Mouse (Mus musculus) adrenal gland, postnatal 10 days (tissue): ENCODE results near the gene Rnf213. TPM values are rescaled to one million over a fixed set of nuclear protein-coding genes. Genes with fewer than 3 reads are reported as not detected.

ENCODE experiments used
- DNase-seq: peaks from one replicate; pipeline ENCODE4 v3.0.0; 2021; ENCODE audit warnings: mixed read lengths
- total RNA-seq, 2 experiments: library from RNA; stranded (reverse); gene quantifications; 2 replicates each; pipeline ENCODE4 v1.2.3; 2021

Rnf213 gene
- total RNA-seq, 2 experiments from 2014 or later = 19.7 to 29.9 TPM

DNA sequence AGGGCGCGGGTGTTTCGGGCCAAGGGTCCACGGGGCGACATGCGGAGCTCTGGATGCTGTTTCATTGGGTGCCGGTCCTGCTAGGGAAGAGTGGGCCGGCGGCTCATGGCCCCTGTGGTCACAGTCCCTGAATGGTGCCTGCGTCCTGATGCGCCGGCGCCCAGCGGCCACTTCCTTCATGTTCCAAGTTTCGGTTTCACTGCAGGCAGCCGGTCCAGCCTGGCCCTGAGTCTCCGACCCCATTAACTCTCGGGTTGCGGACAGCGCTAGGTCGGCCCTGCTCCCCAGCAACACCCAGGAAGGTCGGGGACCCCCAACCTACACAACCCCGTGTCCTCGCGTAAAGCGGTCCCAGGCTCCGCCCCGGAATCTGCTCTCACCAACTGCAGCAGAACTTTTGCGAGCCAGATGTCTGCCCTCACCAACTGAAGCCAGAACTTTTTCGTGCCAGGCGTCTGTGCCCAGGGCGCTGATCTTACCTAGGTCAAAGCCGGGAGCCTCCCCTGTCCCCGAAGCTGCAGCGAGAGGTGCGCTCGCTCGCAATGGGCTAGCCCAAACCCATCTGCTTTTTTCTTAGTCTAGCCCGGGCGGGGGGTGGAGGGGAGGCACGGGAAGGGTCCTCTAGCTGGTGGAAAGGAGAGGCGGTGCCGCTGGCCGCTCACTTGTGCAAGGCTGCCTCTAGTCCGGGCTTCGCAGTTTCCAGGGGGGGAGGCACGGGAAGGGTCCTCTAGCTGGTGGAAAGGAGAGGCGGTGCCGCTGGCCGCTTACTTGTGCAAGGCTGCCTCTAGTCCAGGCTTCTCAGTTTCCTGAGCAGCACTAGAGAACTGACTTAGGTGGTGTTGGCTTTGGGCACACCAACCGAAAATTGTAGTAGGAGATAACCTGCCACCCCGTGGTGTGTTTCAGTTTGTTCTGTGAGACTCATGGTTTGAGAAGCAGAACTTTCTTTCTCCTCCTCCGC lies 2.3 kb upstream of the Rnf213 start:
- DNase-seq = peak; percentile 86

DNA sequence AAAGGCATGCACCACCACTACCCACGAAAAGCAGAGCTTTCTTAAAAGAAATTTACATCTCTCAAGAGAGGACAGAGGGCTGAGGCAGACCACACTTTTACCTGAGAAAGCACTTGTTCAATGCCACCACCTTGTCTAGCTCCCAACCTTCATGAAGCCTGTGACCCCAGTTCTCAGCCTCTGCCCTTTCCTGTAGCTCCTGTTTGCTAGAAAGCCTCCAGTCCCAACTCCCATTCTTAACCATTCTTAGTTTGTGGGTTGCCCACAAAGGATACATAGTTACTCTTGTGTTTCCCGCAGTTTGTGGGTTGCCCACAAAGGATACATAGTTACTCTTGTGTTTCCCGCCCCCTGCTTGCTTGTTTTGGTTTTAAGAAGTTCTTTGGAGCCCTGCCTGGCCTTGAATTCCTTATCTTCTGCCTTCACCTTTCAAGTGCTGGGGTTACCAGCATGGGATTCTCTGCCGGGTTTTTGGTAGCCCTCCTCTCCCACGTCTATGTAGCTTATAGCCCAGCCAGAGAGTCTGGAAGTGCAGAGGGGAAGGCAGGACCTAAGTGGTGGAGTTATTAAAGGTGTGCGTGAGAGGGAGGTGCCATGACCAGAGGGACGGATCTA lies 1.4 kb upstream of the Rnf213 start:
- peak; percentile 15 for DNase-seq

GRCm38 (mm10) chr11:119392001-119392614 lies 792 bp upstream of the Rnf213 start:
- peak; percentile 83 for DNase-seq

DNA sequence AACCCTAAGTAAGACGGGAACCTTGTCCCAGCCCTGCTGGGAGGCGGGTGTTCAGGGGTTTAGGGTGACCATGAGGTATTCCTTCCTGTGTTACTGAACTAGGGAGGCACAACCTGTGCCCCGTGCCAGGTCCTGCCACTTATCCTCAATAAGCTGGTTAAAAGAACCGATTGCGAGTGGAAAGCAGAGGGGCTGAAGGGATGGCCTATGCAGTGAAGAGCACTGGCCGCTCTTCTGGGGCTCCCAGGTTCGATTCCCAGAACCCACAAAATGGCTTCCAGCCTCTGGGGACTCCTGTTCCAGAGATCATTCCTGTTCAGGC lies 544 bp downstream of the Rnf213 start:
- no peak for DNase-seq

DNA sequence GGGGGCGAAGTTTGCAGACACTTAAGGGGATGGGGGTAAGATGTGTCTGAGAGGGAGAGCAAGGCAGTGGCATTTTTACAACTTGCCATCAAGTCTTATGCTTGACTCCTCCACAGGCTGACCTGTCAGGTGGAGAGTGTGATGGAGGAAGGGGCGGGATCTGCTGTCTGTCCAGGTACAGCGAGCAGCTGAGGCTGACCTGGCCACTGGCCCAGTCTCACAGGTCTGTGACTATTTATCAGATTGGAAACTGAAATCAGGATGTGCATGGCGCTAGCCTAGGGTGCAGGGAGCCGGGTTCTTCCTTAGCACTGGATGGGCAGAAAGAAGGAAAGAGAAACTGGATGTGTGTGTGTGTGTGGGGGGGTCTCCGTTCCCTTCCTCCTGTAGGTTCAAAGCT lies 1.3 kb downstream of the Rnf213 start:
- no peak for DNase-seq

DNA sequence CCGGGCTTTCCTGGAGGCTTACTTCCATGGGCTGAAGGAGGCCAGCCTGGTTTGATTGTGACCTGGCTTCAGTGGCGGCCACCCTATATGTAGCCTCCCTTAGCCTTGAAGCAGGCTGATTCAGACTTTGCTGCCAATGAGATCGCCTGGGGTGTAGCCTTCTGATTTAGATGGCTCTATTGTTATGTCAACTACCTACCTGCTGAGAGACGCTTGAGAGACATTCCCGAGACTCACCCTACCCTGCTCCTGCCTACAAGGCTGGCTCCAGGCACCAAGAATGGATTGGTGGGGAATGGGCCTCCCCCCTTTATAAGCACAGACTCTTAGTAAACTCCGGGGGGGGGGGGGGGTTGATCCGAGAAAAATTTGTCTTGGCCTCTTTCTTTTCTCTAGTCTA lies 2.5 kb downstream of the Rnf213 start:
- no peak for DNase-seq

DNA sequence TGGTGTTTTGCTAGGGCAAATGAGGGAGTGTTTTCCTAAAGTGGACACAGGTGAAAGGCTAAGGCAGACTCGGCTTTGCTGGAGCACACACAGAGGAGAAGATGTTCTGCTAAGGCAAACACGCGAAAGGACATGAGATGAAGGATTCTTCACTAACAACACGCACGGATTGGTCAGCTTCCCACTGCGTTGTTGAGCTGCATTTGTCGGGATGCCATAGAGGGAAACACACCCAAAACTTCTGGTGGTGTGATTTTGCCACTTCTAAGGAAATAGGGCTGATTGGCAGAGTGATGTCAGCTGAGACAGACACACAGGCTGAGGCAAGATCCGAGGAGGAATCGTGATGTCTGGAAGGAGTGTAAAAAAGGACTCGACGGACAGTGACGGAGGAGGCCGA lies 3.0 kb downstream of the Rnf213 start:
- DNase-seq = no peak

DNA sequence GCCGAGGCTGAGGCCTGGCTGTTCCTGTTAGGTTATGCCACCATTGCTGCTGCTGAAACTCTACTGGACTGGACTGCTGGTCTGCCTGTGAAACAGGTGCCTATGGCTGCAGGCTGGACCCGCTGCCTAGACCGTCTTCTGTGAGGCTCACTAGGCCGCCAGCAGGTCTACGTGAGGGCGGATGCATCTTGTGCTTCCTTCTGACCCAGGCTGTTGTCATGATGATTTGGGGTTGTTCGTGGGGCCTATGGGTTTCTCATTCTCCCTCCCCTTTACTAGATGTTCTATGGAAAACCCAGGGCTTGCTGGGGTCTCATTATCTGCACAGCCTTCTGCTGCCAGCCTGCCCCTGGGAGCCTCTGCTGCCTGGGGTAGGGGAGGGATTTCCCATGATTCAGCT lies 3.6 kb downstream of the Rnf213 start:
- DNase-seq = no peak

- DNase-seq = no peak
Measured at GRCm38 (mm10) chr11:119402501-119403160, 9.7 kb downstream of the Rnf213 start.

DNA sequence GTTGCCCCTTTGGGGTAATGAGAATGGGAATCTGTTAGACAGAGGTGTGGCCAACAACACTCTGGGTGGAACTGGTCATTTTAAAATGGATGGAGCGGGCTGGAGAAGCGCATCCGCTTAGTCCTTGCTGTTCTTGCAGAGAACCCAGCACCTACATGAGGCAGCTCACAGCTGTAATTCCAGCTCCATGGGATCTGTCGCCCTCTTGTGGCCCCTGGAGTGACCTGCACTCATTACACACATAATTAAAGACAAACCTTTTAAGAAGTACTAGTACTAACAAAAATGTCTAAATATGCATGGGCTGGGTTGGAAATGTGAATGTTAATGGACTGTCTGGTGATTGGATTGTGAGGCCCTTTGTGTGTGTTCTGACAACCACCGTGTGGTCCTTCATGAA lies 11.7 kb downstream of the Rnf213 start:
- peak; percentile 46 for DNase-seq

DNA sequence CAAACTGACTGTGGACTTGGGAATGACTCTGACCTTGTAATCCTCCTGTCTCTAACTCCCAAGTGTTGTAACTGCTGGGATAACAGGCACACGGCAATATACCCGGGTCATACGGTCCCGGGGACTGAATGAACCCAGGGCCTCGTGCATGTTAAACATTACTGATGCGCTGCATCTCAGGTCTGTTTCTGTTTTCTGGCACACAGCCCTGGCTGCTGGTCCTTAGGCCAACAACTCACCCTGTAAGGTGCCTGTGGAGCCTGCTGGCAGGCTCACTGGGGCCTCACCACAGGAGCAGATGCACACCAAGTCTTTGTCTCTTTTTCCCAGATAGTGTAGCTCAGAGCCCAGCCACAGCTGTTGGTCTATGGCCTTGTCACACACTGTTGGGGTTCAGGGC lies 14.5 kb downstream of the Rnf213 start:
- no peak for DNase-seq

DNA sequence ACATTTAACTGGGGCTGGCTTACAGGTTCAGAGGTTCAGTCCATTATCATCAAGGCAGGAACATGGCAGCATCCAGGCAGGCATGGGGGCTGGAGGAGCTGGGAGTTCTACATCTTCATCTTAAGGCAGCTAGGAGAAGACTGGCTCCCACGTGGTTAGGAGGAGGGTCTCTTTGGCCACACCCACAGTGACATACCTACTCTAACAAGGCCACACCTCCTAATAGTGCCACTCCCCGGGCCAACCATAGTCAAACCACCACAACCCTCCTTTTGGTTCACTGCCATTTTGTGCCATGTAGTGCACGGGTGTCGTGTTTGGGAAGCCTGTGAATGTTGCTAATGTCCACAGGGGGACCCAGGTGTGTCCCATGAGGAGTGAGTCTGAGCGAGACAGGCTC lies 15.1 kb downstream of the Rnf213 start:
- DNase-seq = no peak

GRCm38 (mm10) chr11:119419327-119420118 lies 26.6 kb downstream of the Rnf213 start:
- no peak for DNase-seq

DNA sequence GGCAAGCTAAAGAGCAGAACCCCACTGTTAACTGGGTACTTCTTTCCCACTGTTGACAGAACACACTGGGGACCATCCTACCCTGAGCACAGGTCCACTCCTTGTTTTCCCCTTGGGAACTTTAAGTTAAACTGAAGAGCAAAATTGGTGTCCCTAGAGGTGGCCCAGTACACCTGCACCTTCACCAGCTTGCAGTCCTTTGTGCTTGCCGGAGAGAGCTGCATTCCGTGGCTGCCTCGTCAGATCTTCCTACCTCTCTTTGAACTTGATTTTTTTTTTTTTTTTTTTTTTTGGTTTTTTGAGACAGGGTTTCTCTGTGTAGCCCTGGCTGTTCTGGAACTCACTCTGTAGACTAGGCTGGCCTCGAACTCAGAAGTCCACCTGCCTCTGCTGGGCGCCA lies 27.5 kb downstream of the Rnf213 start:
- DNase-seq = no peak

- no peak for DNase-seq
Measured at GRCm38 (mm10) chr11:119427431-119427830, 34.5 kb downstream of the Rnf213 start.

DNA sequence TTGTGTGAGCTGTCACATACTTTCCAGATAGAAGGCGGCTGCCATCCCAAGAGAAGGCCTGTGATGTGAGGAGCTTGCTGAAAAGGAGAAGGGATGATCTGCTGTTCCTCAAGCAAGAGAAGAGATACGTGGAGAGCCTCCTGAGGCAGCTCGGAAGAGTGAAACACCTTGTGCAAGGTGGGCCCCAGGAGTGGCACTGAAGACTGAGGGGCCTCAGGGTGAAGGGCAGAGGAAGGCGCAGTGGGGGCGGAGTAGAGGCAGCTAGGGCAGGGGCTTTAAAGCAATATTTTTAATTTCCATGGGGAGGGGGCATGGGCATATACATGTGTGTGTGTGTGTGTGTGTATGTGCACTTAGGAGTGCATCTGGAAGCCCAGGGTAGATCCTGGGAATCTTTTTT lies 35.1 kb downstream of the Rnf213 start:
- DNase-seq = no peak

DNA sequence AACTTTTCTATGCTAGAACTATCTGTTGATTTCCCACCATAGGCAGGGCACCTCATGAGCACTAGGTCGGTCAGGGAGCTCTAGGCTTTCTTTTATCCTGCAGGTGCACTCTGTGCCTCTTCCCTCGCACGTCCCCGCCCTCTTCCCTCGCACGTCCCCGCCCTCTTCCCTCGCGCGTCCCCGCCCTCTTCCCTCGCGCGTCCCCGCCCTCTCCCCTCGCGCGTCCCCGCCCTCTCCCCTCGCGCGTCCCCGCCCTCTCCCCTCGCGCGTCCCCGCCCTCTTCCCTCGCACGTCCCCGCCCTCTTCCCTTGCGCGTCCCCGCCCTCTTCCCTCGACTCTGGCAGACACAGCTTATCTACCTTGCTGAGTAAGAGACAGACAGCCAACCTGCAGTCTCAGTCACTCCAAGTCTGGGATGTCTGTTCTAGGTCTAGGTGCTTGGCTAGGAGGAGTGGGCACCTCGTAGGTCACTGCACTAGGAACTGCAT lies 35.8 kb downstream of the Rnf213 start:
- DNase-seq = peak; percentile 69

- no peak for DNase-seq
Measured at GRCm38 (mm10) chr11:119431516-119431915, 38.6 kb downstream of the Rnf213 start.

GRCm38 (mm10) chr11:119432706-119433105 lies 39.8 kb downstream of the Rnf213 start:
- DNase-seq = no peak

DNA sequence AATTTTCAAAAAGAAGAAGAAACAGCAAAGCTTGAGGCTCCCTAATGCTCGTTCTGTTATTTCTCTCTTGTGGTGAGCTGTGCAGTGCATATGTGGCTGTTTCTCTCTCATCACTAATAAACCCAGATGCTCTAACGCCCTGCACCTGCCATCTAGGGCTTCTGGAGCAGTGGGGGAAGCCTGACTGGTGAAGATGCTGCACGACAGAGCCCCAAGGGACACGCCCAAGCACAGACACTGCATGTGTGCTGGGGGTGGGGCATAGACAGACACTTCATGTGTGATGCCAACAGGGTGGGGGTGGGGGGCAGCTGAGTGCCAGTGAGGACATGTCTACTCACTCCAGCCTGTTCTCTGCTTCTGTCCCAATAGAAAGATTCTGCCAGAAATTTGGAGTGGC lies 41.4 kb downstream of the Rnf213 start:
- DNase-seq = no peak
